Mouse (Mus musculus): ENCODE results near the gene Larp4.

Larp4 gene

GRCm38 (mm10) chr15:100058912-100059311 is 89.0 kb downstream of the Larp4 start:
- DNase-seq = no peak

GRCm38 (mm10) chr15:100059626-100060311 is 89.9 kb downstream of the Larp4 start:
- no peak for DNase-seq

- DNase-seq = no peak
Observed at GRCm38 (mm10) chr15:100060513-100061140, 90.8 kb downstream of the Larp4 start.

- no peak for DNase-seq
Observed at GRCm38 (mm10) chr15:100061377-100061776, 91.5 kb downstream of the Larp4 start.

GRCm38 (mm10) chr15:100063229-100063773 is 93.4 kb downstream of the Larp4 start:
- DNase-seq = no peak

Data from lung, postnatal 4 days (tissue).